Mouse (Mus musculus): ENCODE measurements around the gene Oxsr1.
"Not testable (repeated sequence)": the region's sequence is repeated elsewhere in the genome, so short reads cannot be mapped to it uniquely, and the experiment has no call there.

The Oxsr1 gene

DNA sequence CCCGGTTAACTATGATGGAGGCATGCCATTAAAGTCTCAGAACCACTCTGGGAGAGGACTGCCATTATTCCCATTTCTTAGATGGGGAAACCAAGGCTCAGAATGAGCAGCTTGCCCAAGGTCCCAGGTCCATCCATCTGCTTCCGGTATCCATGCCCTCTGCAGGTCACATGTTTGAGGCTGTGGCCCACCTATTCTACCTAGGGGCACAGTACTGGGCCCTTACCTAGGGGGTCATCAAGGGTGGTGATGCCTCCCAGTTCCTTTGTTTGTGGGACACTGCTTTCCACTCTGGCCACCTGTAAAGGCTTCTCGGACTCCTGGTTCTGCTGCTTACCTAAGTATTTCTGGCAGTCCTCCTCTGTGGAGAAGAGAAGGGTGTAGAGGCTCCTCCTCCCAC lies 16.1 kb upstream of the Oxsr1 start:
- DNase-seq (ENCODE audit: low spot score in 2 of 2) = no peak

DNA sequence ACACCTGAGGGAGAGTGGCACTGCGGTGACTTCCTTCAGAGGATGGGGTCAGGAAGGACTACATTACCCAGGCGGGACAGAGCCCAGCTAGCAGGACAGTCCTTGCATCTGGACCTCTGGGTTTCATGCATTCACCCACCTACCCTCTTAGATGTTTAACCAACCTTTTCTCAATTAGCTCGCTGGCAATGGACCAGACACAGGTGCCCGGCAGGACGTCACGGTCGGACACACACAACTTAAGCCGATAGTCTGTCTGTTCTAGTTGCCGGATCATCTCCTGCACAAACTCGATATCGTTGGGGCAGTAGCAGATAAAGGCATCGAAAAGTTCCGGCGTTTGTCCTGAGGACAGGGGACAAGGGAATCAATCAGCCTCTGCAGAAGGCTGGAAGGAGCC lies 15.6 kb upstream of the Oxsr1 start:
- DNase-seq (ENCODE audit: low spot score in 2 of 2) = no peak

DNA sequence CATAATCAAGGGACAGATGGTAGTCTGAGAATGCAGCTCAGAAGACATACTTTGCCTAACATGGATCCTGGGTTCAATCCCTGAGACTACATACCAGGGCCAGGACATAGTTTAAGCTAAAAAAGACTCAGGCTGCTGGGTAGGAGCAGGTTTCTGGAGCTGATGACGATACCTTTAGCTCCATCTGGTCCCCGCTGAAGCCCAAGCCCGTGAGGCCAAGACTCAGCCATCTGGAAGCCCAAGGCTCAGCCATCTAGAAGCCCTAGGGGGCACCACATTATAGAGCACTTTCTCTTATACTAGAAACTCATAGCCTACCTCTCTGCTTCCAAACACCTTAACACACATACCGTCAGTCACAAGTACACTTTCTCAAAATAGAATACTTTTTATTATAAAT lies 13.3 kb upstream of the Oxsr1 start:
- DNase-seq (ENCODE audit: low spot score in 2 of 2) = no peak

DNA sequence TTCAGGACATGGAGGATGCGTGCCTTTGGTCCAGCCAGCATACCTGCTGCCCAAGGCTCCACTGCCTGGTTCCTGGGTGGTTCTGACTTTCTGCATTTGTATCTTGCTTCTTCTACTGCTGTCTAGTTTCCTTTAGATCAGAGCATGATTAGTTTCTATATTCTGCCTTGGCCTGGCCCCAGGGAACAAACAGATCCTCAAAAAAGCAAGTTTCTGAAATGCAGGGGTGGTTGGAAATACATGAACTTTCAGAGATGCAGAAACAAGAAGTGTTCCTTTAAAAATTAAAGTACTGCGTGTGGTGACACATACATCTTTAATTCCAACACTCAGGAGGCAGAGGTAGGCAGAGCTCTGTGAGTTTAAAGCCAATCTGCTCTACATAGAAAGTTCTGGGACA lies 12.6 kb upstream of the Oxsr1 start:
- DNase-seq (ENCODE audit: low spot score in 2 of 2) = no peak

DNA sequence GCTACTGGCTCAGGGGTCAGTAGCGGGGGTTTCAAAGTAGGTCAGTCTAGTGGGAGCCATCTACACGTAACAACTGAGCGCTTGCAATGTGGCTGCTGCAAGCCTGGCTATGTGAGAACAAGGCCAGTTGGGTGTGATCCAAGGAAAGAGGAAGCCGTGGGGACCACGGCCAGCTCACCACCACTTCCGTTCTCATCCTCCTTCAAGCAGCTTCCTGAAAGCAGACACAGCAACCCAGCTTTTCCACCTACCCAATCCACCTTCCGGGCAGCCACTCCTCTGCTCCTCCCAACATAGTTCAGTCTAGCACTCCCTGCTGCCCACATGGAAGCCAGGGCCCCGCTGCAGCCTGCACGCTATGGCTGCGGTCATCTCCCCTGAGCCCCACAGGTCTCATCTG lies 12.1 kb upstream of the Oxsr1 start:
- DNase-seq (ENCODE audit: low spot score in 2 of 2) = no peak

DNA sequence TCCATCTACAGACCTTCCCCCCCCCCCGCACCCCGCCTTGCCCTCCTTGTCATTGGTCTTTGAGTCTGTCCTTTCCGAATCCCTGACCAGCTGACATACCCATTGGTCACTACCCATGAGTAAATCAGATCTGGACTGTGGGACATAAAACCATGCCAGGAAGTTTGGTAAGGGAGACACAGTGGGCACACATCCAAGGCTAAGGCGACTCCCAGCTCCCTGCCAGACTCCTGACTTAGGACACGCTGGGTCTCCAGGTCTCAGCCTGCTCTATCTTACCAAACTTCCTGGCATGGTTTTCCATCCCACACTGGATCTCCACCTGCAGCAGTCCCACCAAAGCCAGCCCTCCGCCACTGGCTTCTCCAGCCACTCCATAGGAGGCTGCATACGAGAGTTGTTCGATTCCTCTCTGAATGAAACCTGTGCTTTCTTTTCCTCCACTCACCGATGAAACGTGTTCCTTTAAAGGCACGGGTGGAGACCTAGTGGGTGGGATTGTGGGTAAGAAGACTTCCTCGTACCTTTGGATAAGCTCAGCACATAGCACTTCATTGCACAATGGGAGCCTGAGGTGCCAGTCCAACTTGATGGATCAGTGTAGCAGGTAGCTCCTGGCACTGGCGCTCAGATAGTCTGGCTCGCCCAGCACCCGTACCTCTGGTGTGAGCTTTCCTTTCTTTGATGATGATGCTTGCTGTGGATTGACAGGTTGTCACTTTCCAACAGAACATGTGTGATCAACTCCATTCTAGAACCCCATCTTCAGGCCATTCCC lies 8.1 kb upstream of the Oxsr1 start:
- DNase-seq (ENCODE audit: low spot score in 2 of 2) = no peak

DNA sequence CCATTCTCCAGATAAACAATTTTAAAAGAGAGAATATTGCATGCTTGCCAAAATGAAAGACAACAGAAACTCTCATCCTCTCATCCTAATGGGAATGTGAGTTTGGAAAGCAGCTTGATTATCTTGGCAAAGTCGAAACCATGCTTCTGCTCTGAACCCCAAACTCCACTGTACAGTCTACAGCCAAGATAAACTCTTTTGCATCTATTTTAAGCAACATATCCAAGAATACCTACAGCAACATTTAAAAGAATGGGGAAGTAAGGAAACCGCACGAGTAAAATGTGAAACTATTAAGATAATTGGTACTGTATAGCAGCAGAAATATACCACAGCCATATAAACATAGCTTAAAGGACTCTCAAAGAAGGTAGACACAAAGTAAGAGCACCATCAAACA lies 6.3 kb upstream of the Oxsr1 start:
- DNase-seq (ENCODE audit: low spot score in 2 of 2) = no peak

DNA sequence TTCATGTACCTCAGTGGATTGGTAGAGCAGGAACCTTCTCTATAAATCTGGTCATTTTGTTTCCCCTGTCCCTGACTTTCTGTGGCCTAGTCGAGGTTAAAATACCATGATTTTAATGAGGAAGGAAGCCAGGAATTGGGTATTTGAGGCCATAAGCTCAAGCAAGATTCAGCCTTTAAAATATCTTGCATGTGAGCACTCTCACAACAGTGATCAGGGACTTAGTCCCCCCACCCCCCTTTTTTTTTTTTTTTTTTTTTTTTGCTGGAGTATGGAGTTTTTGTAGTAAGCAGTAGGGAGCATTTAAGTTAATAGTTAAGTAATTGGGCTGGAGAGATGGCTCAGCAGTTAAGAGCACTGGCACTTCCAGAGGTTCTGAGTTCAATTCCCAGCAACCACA lies 1.9 kb upstream of the Oxsr1 start:
- DNase-seq (ENCODE audit: low spot score in 2 of 2) = no peak

DNA sequence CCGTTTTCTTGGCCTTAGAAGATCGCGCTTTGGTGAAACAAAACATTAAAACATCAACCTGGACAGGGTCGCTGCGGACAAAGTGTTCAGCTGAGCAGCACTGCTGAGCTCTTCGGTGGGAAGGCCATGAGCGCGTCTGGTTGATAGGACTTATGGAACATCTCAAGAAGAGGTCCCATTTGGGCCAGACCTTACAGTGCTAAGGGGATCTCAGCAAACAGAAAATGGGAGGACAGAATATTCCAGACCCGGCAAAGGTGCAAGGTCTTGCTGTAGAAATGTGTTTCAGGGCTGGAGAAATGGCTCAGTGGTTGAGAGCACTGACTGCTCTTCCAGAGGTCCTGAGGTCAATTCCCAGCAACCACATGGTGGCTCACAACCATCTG lies 1.0 kb upstream of the Oxsr1 start:
- no peak for DNase-seq (ENCODE audit: low spot score in 2 of 2)

DNA sequence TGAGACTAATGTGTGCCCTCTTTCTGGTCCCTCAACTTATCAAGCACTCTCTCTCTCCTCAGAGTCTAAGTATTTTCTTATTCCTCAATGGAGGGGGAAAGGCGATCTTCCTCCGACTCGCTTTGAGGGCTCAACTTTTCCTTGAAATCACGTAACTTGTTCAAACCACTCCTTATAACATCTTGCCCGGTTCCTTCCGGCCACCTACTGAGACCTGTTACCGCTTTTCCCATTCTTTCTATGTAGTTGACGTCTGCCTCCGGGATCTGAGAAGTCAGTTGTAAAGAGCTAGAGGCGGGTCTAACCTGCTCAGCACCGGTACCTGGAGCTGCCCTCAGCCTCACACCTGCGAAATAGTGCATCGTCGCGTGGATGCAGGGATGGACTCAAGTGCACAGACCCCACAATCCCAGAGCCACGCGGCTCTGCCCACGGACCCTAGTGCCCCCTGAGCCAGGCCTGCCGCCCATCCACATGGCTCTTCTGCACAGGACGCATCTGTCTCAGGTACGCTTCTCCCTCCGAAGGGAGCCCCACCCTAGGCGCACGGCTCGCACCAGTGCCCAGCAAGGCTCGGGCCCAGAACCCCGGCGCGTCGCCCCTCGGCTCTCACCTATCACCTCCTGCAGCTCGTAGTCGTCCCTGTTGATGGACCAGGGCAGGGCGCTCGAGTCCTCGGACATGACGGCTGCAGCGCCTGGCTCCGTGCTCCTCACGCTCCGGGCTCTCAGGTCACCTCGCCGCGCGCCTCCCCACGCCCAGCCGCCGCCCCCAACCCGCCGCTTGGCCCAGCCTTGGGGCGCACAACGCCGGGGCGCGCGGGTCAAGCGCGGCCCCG lies 616 bp downstream of the Oxsr1 start:
- peak in 1 of 2 experiments; percentile 32 for DNase-seq (ENCODE audit: low spot score in 2 of 2)

DNA sequence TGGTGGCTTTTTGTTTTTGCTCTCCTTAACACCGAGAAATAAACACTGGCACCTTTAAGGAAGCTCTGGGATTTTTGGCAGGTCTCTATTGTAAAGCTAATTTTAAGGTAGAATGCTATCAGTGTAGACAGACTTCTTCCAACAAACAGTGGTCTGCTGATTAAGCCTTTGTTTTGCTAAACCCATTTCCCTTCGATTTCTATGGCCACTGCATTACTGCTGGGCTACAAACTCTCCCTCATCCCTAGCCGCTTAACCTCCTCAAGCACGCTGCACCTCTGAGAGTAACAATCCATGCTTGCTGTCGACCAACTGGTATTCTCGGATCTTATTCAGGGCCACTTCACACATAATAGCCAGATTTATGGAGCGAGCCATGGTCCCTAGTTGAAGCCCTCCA lies 1.3 kb downstream of the Oxsr1 start:
- no peak for DNase-seq (ENCODE audit: low spot score in 2 of 2)

DNA sequence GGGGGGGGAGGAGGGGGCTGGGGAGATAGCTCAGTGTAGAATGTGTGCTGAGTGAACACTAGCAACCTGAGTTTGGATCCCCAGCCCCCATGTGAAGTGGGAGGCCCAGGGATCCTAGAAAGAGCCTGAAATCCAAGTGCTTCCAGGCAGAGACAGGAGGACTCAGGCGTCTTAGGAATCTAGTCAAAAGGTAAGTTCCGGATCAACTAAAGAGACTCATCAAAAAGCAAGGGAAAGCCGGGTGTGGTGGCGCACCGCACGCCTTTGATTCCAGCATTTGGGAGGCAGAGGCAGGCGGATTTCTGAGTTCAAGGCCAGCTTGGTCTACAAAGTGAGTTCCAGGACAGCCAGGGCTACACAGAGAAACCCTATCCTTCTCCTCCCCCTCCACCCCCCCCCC lies 1.8 kb downstream of the Oxsr1 start:
- DNase-seq (ENCODE audit: low spot score in 2 of 2) = no peak

DNA sequence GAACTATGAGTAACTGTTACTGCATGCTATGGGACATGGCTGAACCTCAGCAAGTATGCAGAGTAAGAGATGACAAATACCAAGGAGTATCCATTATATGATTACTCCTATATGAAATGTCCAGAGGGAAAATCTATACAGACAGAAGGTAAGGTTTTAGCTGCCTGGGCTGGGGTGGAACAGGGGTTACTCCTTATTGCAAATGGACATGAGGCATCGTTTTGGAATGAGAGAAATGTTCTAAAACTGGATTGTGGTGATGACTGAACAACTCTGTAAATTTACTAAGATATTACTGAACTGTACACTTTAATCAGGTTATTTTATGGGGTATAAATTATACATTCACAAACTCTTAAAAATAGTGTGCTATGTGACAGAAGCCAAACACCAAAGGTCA lies 3.3 kb downstream of the Oxsr1 start:
- no peak for DNase-seq (ENCODE audit: low spot score in 2 of 2)

DNA sequence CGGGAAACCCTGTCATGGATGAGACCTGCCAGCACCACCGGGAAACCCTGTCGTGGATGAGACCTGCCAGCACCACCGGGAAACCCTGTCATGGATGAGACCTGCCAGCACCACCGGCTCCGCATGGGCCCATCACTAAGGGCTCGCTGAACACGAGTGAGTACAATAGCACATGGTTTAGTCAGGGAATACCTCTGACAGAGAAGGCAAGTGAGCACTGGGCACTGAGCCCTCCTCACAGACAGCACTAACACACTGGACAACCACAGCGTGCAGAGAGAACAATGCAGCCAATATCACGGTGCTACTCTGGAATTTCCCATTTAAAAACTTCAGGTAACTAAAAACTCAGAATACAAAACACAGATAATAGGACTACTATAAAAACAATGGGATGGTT lies 9.1 kb downstream of the Oxsr1 start:
- no peak for DNase-seq (ENCODE audit: low spot score in 2 of 2)

DNA sequence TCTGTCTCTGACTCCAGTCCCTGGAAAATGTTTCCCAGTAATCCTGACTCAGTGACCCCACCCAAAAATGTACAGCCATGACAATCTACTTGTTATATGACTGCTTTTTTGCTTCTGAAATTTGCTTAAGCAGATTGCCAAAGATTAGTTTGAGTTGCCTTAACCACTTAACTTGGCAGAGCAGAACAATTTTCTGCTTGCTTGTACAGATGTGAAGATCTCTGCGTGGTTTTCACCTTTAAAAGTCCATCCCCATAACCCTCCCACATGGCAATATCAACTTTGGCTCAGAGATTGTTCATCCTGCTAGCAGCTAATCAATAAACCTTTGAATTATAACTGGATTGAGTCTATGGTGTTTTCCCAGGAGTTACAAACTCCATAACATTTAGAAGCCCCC lies 13.2 kb downstream of the Oxsr1 start:
- no peak for DNase-seq (ENCODE audit: low spot score in 2 of 2)

DNA sequence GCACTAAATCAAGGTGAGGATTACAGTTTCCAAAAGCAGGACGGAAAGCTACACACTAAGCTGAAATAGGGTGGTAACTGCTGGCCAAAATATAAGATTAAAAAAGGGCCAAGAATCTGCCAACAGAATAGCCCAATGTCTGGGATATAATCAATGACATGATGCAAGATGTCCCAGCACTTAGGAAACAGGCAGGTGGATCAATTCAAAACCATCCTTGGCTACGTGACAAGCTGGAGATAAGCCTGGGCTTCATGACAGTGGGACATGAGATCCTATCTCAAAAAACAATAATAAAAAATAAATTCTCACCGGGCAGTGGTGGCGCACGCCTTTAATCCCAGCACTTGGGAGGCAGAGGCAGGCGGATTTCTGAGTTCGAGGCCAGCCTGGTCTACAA lies 16.4 kb downstream of the Oxsr1 start:
- no peak for DNase-seq (ENCODE audit: low spot score in 2 of 2)

DNA sequence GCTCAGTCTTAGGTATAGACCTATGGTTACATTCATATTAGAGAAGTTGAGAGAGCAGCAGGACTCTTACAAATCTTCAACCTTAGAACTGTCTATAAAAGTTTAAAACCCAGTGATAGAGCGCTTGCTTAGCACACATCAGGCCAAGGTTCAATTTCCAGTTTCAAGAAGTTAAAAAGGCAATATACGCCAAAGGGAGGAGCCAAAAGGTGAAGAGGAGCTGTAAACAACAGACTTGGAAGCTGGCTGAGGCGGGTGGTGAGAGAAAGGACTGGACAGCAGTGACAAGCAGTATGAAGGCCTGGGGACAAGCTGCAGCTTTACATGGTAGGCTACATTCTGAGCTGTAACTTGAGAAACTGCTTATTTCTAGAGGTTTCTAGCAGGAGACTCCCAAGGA lies 23.7 kb downstream of the Oxsr1 start:
- DNase-seq (ENCODE audit: low spot score in 2 of 2) = no peak

DNA sequence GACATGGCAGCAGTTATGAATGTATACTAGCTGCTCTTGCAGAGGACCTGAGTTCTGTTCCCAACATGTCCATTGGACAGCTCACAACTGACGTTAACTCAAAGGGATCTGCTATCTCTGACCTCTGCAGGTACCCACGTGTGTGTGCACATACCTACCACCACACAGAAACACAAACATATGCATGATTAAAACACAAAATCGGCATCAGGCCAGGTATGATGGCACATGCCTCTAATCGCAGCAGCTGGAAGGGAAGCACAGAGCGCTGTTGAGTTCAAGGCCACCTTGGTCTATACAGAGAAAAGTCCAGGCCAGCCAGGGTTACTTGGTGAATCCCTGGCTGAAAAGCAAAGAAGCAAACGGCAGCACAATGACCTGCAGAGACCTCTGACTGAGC lies 24.5 kb downstream of the Oxsr1 start:
- no peak for DNase-seq (ENCODE audit: low spot score in 2 of 2)

DNA sequence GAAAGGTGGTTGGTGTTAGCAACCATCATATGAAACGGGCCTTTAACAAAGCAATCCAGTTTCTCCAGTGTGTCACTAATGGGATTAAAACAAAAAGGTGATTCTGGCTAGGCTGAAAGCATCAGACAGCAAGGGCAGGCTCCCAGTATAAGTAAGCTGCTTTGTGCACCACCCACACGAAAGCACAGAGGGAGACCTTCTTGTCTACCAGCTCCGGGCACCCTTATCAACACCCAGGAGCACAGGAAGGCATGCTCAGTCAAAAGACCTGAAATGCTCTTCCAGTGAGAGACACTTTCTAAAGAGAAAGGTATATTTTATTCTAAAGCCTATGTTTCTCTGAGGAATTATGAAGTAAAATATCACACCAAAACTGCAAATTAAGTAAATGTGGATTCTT lies 31.4 kb downstream of the Oxsr1 start:
- DNase-seq (ENCODE audit: low spot score in 2 of 2) = no peak

DNA sequence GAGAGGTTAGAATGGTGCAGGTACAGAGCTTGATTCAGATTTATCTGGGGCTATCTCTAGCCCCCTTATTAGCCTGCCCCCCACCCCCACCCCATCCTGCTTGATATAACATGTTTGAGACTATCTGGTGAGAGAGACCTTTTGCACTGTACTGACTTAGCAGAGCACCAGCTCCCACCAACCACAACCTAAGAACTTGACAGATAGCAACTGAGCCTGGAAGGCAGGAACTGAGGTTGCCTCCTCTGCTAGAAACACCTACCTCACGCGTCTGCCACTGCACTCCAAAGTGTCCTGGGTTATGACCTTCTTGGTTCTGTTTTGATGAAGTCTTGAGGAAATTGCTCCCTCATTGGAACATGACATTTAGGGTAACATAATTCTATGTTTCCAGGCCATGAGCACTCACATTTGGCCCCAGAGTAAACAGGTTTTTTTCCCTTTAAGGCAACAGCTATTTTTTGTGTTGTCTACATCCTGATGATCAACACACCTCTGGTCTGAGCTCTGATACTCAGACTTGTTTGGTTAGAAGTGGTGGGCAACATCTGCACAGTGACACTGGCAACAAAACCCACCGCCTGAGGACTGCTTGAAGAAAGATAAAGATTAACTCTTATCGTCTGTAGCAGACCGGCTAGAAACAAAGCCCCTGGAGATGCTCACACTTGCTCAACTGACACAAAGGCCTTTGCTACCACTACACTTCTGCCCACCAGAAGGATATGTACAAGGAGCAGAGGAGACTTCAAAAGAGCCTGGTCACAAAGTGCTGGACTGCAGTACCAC lies 41.1 kb downstream of the Oxsr1 start:
- DNase-seq (ENCODE audit: low spot score in 2 of 2) = no peak

DNA sequence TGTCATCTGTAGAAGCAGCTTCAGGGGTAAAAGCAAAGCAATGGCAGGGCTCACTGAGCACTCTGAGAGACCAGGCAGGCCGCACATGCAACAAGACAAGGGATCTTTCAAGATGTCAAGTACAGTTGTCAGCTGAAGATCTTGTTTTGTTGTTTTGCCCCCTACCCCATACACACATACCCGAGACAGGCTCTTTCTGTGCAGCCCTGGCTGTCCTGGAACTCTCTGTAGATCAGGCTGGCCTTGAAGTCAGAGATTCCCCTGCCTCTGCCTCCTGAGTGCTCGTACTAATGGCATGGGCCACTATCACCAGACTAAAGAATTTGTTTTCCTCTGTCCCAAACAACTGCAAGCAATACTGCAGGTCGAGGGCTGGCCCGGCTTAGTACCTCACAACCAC lies 44.2 kb downstream of the Oxsr1 start:
- no peak for DNase-seq (ENCODE audit: low spot score in 2 of 2)

DNA sequence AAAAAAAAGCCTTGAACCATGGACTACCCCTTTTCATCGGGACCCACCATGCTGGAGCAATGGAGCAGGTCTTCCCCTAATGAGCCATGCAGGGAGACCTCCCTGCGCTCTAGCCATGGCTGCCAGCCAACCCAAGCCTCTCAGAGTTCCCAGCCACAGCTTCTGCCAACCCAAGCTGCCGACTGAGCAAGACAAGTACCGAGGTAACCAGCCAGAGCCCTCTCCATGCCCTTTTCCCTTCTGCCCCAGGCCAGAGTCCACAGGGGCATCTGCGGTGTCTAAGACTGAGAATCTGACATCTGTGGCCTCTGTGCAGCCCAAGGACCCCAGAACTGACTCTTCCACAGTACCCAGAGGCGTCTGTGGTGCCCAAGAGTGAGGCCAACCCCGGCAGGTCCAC lies 45.9 kb downstream of the Oxsr1 start:
- DNase-seq (ENCODE audit: low spot score in 2 of 2) = peak in 1 of 2 experiments; percentile 58

DNA sequence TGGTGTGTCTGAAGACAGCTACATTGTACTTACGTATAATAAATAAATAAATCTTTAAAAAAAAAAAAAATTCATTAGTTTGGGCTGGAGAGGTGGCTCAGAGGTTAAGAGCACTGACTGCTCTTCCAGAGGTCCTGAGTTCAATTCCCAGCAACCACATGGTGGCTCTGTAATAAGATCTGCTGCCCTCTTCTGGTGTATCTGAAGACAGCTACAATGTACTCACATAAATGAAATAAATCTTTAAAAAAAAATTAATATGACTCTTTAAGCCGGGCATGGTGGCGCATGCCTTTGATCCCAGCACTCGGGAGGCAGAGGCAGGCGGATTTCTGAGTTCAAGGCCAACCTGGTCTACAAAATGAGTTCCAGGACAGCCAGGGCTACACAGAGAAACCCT lies 47.4 kb downstream of the Oxsr1 start:
- not testable (repeated sequence) for DNase-seq (ENCODE audit: low spot score in 2 of 2)

All from cerebellum, postnatal 4 days (tissue).